Mouse (Mus musculus) forebrain, embryonic 16.5 days (tissue): ENCODE results near the gene Maml2. TPM values are rescaled to one million over a fixed set of nuclear protein-coding genes. Genes with fewer than 3 reads are reported as not detected.

Experiments
- ATAC-seq: fragments of 200-750 bp; cut with Nextera tagmentation; 2 replicates; pipeline ENCODE4 v1.8.0; 2017; ENCODE audit warnings: mild to moderate bottlenecking, moderate library complexity
- H3K27ac ChIP-seq: fragments of 300-500 bp; sonication (generic); 2 replicates; pipeline ENCODE4 v1.5.1; 2014; ENCODE audit warnings: low read length, control low read depth
- H3K27me3 ChIP-seq: fragments of 300-500 bp; sonication (generic); replicated peaks from 2 replicates; pipeline ENCODE4 v1.6.1; 2014; ENCODE audit warnings: low read length; ENCODE audit not compliant: control insufficient read depth, insufficient read depth
- H3K36me3 ChIP-seq: fragments of 300-500 bp; sonication (generic); 2 replicates; pipeline ENCODE4 v1.6.1; 2014; ENCODE audit not compliant: control insufficient read depth, insufficient read depth
- H3K4me1 ChIP-seq: fragments of 300-500 bp; sonication (generic); replicated peaks from 2 replicates; pipeline ENCODE4 v1.6.1; 2014; ENCODE audit warnings: low read length; ENCODE audit not compliant: control insufficient read depth, insufficient read depth
- H3K4me2 ChIP-seq: fragments of 300-500 bp; sonication (generic); 2 replicates; pipeline ENCODE4 v1.6.1; 2014; ENCODE audit warnings: mild to moderate bottlenecking, low read length, control low read depth
- H3K4me3 ChIP-seq: fragments of 300-500 bp; sonication (generic); replicated peaks from 2 replicates; pipeline ENCODE4 v1.5.1; 2014; ENCODE audit warnings: mild to moderate bottlenecking, low read length, control low read depth
- H3K9ac ChIP-seq: fragments of 300-500 bp; sonication (generic); replicated peaks from 2 replicates; pipeline ENCODE4 v1.6.1; 2014; ENCODE audit warnings: low read depth, low read length, control low read depth
- H3K9me3 ChIP-seq: fragments of 300-500 bp; sonication (generic); 2 replicates; pipeline ENCODE4 v1.6.1; 2016; ENCODE audit warnings: low read length; ENCODE audit not compliant: control insufficient read depth
- WGBS: fragments of 180-500 bp; shearing (Covaris S2); extraction: QIAGEN DNeasy Blood & Tissue Kit; methylation state at CpG from one replicate; pipeline ENCODE4 v1.1.7; 2014; 5-methylcytosine and 5-hydroxymethylcytosine counted together
- polyA plus RNA-seq: library from polyadenylated mRNA; unstranded; fragments of >200 nt; fragmentation: Nextera tagmentation; extraction: Ambion mirVana; gene quantifications from 2 replicates; pipeline ENCODE4 v1.2.1, GENCODE M21; 2015

The Maml2 gene
- polyA plus RNA-seq, 1 experiment from 2014 or later = 9.0 TPM

DNA sequence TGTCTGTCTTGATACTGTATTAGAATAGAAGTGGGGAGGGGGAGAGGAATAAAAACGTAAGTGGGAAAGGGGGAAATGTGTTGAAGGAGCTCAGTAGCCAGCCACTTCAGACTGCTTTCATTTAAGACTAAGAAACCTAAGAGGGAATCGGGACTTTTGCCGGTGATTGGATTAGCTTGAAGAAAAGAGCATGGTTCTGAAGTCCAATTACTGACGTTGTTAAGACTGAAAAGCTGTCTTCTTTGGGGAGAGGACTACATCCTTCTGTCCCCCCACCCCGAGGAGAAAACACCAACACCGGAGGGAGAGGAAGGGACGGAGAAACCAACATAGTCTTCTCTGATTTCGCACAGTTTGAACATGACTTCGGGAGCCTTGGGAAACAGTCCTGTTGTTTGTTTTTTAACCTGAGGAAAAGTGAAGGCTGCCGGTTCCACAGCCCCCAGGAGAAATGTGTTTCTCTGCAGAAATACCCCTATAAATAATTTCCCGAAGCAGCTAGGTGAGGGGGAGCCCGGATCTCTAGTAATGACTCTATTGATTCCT is 562 bp upstream of the Maml2 start:
- Histone ChIP-seq H3K4me3 (peak overlapping the region; percentile 52), H3K4me1 (peaks cover 46% of the 10 kb centered on the region), H3K36me3 (no peaks in the 10 kb centered on the region), H3K9ac (peak overlapping the region; percentile 64), H3K9me3 (no peaks in the 10 kb centered on the region), H3K4me2 (peak overlapping the region; percentile 74), H3K27ac (peak overlapping the region; percentile 71), H3K27me3 (no peaks in the 10 kb centered on the region)
- peak; percentile 13; the same call in 1 of the 2 replicates for ATAC-seq
- WGBS = 0% methylated on average over 12 of the region's 12 CpGs

DNA sequence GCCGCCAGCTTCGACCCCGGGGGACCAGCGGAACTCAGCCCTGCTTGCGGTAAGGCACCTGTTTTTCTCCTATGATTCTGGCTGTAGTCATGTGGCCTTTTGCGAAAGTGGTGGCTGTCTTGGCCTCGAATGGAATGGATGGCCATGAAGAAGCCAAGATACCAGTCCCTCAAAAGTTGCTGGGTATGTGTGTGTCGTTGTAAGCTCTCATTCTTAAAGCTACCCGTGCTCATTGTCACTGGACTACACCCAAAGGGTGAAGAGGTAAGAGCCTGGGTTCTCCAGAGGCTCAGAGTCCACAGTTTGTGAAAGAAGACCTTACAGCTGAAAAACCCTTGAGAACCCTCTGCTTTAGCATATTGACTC is 739 bp downstream of the Maml2 start:
- H3K27me3 ChIP-seq = no peaks in the 10 kb centered on the region
- no peaks in the 10 kb centered on the region for H3K36me3 ChIP-seq
- peak overlapping the region; percentile 74 for H3K4me2 ChIP-seq
- no peaks in the 10 kb centered on the region for H3K9me3 ChIP-seq
- peaks cover 54% of the 10 kb centered on the region for H3K4me1 ChIP-seq
- no peak overlapping the region for H3K27ac ChIP-seq
- ATAC-seq = no peak
- peak overlapping the region; percentile 64 for H3K9ac ChIP-seq
- 17% methylated on average over 9 of the region's 9 CpGs for WGBS
- H3K4me3 ChIP-seq = peak overlapping the region; percentile 52

DNA sequence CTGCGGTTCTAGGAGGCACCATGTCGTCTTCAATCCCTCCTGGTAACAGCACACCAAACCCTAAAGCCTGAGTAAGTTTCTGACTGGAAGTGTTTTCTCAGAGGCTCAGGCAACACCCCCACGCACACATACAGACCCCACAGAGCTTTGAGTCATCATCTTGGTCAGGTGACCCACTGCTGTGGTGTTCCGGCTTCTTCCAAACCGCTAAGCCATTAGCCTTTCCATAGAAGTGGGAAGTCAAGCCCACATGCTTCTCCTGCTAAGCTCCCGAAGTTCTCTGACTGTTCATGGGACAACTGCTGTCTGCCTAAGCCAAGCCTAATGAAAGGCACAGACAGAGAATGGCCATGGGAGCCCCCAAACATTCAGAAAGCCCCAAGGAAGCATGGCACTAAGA is 1.4 kb downstream of the Maml2 start:
- Histone ChIP-seq H3K9ac (no peak overlapping the region), H3K27ac (no peak overlapping the region), H3K4me2 (peak overlapping the region; percentile 74), H3K36me3 (no peaks in the 10 kb centered on the region), H3K27me3 (no peaks in the 10 kb centered on the region), H3K4me1 (peaks cover 59% of the 10 kb centered on the region), H3K4me3 (peak overlapping the region; percentile 19), H3K9me3 (no peaks in the 10 kb centered on the region)
- WGBS = 78% methylated on average over 6 of the region's 6 CpGs
- ATAC-seq = no peak

DNA sequence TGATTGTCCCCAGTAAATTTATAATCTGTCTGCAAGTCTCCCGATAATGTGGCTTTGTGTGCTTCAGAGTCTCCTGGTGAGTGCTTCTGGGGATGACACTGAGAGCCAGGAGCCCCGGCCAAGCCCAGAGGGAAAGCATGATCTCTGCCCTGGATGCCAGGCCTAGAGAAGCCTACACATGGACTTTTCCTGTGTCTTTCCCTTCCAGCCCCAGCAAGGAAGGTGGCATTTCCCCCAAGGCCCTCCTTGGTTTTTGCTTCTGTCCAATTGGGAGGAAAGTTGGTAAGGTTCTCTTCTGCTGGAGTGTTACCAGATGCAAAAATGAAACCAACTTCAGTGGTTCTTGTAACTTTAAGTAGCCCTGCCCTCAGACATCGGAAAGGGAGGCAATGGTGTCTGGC is 2.3 kb downstream of the Maml2 start:
- H3K36me3 ChIP-seq = no peaks in the 10 kb centered on the region
- H3K9ac ChIP-seq = peak overlapping the region; percentile 24; the same call in 1 of the 2 replicates
- H3K9me3 ChIP-seq = no peaks in the 10 kb centered on the region
- peak overlapping the region; percentile 19 for H3K4me3 ChIP-seq
- no peaks in the 10 kb centered on the region for H3K27me3 ChIP-seq
- 37% methylated on average over 3 of the region's 3 CpGs for WGBS
- ATAC-seq = no peak
- peak overlapping the region; percentile 74 for H3K4me2 ChIP-seq
- H3K4me1 ChIP-seq = peaks cover 59% of the 10 kb centered on the region
- no peak overlapping the region for H3K27ac ChIP-seq

- Histone ChIP-seq H3K9me3 (no peaks in the 10 kb centered on the region), H3K4me3 (peak overlapping the region; percentile 19), H3K27ac (no peak overlapping the region), H3K9ac (no peak overlapping the region), H3K36me3 (no peaks in the 10 kb centered on the region), H3K4me1 (peaks cover 57% of the 10 kb centered on the region), H3K4me2 (peak overlapping the region; percentile 74), H3K27me3 (no peaks in the 10 kb centered on the region)
- WGBS = 60% methylated on average over 9 of the region's 9 CpGs
- no peak for ATAC-seq
Observed at GRCm38 (mm10) chr9:13300891-13301782, 3.4 kb downstream of the Maml2 start.

GRCm38 (mm10) chr9:13302183-13302825 is 4.5 kb downstream of the Maml2 start:
- no peak for ATAC-seq
- H3K4me3 ChIP-seq = no peak overlapping the region

GRCm38 (mm10) chr9:13303099-13303771 is 5.5 kb downstream of the Maml2 start:
- Histone ChIP-seq H3K36me3 (no peaks in the 10 kb centered on the region), H3K4me3 (no peak overlapping the region), H3K4me1 (peaks cover 50% of the 10 kb centered on the region), H3K27ac (no peak overlapping the region), H3K27me3 (no peaks in the 10 kb centered on the region), H3K4me2 (no peak overlapping the region), H3K9me3 (no peaks in the 10 kb centered on the region), H3K9ac (no peak overlapping the region)
- 5% methylated on average over 5 of the region's 5 CpGs for WGBS
- peak; percentile 24 for ATAC-seq

More at GRCm38 (mm10) chr9:13302183-13302825, 4.5 kb downstream of the Maml2 start:
- Histone ChIP-seq H3K9me3 (no peaks in the 10 kb centered on the region), H3K4me2 (no peak overlapping the region), H3K4me1 (peaks cover 54% of the 10 kb centered on the region), H3K27ac (no peak overlapping the region), H3K36me3 (no peaks in the 10 kb centered on the region), H3K9ac (no peak overlapping the region), H3K27me3 (no peaks in the 10 kb centered on the region)
- WGBS = 41% methylated on average over 6 of the region's 6 CpGs

GRCm38 (mm10) chr9:13303976-13304375 is 6.2 kb downstream of the Maml2 start:
- Histone ChIP-seq H3K27ac (no peak overlapping the region), H3K4me3 (no peak overlapping the region), H3K9ac (no peak overlapping the region), H3K36me3 (no peaks in the 10 kb centered on the region), H3K4me2 (no peak overlapping the region), H3K27me3 (no peaks in the 10 kb centered on the region), H3K4me1 (peaks cover 44% of the 10 kb centered on the region), H3K9me3 (no peaks in the 10 kb centered on the region)
- 39% methylated on average over 6 of the region's 6 CpGs for WGBS
- no peak; the same call in 1 of the 2 replicates for ATAC-seq

- no peak overlapping the region for H3K9ac ChIP-seq
- no peak overlapping the region for H3K27ac ChIP-seq
- H3K4me1 ChIP-seq = peaks cover 24% of the 10 kb centered on the region
- H3K27me3 ChIP-seq = no peaks in the 10 kb centered on the region
- H3K9me3 ChIP-seq = no peaks in the 10 kb centered on the region
- no peak overlapping the region for H3K4me3 ChIP-seq
- WGBS = 92% methylated on average over 3 of the region's 3 CpGs
- no peaks in the 10 kb centered on the region for H3K36me3 ChIP-seq
- no peak overlapping the region for H3K4me2 ChIP-seq
- no peak for ATAC-seq
Observed at GRCm38 (mm10) chr9:13306471-13306870, 8.7 kb downstream of the Maml2 start.
